Mouse (Mus musculus) small intestine, adult 2 months (tissue): ENCODE measurements around the gene Pdlim5.

Source experiments
- CTCF ChIP-seq: fragments of 200-500 bp; IDR thresholded peaks from 2 replicates; pipeline ENCODE4 v1.5.1; 2012; ENCODE audit warnings: low read depth, mild to moderate bottlenecking, control low read depth, inconsistent platforms, low read length, moderate library complexity, mixed read lengths; ENCODE audit not compliant: insufficient replicate concordance, insufficient read length; ENCODE audit errors: extremely low read depth
- POLR2A ChIP-seq: fragments of 200-500 bp; IDR thresholded peaks from 2 replicates; pipeline ENCODE4 v1.6.1; 2012; ENCODE audit warnings: low read depth, mild to moderate bottlenecking, control low read depth, inconsistent platforms, low read length, moderate library complexity

GRCm38 (mm10) chr3:142426806-142427205 is 31.3 kb upstream of the Pdlim5 start:
- TF ChIP-seq CTCF (no peak), POLR2A (no peak)
